Comparison of ENCODE assay signal across 8 mouse cellular contexts in the genomic region with DNA sequence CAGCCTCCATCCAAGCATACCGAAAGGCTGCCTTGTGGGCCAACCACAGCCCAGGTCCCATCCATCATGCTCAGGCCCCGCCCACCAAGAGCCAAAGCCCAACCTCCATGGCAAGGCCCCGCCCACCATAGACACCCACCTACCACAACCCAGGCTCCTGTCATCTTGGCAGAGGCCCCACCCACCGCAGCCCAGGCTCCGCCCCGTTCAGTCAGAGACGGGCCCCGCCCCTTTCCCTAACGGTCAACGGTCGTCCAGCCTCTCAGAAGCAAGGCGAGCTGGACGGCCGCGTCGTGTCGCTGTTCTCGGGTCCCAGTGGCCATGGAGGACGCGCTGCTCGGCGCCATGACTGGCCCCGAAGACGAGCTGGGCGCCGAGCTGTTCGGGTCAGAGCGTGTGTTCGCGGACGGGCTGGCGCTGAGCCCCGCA. TPM values are rescaled to one million over a fixed set of nuclear protein-coding genes. Genes with fewer than 3 reads are reported as not detected.
DNase-seq lines count a peak whose midpoint lies in the region; ATAC-seq and TF ChIP-seq lines count a peak whose summit lies in the region.

Gene Tesmin, plus strand, starts transcription at position 229 of the 429 bp plus-strand sequence.

- peak within 1 kb of the TSS; percentile 44; the same call in 1 of the 2 replicates for H3K9ac ChIP-seq in forebrain, embryonic 12.5 days
- H3K9ac ChIP-seq in heart, embryonic 16.5 days (ENCODE audit: low read length), result peak within 1 kb of the TSS; percentile 60
- peak within 1 kb of the TSS; percentile 71 for H3K9ac ChIP-seq in liver, embryonic 13.5 days
- H3K9ac ChIP-seq in stomach, embryonic 14.5 days (replicated peaks; ENCODE audit: low read depth, low read length), result peak within 1 kb of the TSS; percentile 25; the same call in 1 of the 2 replicates

- H3K4me1 ChIP-seq in E14TG2a.4 (replicated peaks; ENCODE audit: low read depth, low read length), result peaks cover 23% of the 10 kb centered on the region
- peaks cover 9% of the 10 kb centered on the region; the same call in 1 of the 2 replicates for H3K4me1 ChIP-seq in forebrain, embryonic 12.5 days
- H3K4me1 ChIP-seq in heart, embryonic 16.5 days (ENCODE audit: control insufficient read depth, insufficient read depth, low read length), result peaks cover 10% of the 10 kb centered on the region
- H3K4me1 ChIP-seq in liver, embryonic 13.5 days (replicated peaks), result peaks cover 34% of the 10 kb centered on the region
- H3K4me1 ChIP-seq in stomach, embryonic 14.5 days (ENCODE audit: control insufficient read depth, insufficient read depth, low read length), result peaks cover 3% of the 10 kb centered on the region

- H3K27me3 ChIP-seq in E14TG2a.4 (ENCODE audit: insufficient read depth, low read length), result no peaks in the 10 kb centered on the region
- peaks cover 5% of the 10 kb centered on the region; the same call in 1 of the 2 replicates for H3K27me3 ChIP-seq in forebrain, embryonic 12.5 days
- H3K27me3 ChIP-seq in heart, embryonic 16.5 days (ENCODE audit: control insufficient read depth, insufficient read depth, low read length), result no peaks in the 10 kb centered on the region
- no peaks in the 10 kb centered on the region for H3K27me3 ChIP-seq in liver, embryonic 13.5 days
- no peaks in the 10 kb centered on the region for H3K27me3 ChIP-seq in stomach, embryonic 14.5 days (ENCODE audit: control insufficient read depth, insufficient read depth, low read length)

- DNase-seq in c-Kit-positive CD71-positive TER-119-negative erythroid progenitor cells, embryonic 14.5 days (ENCODE audit: low read depth), result peak; percentile 65
- DNase-seq in kidney, postnatal 25 days, result peak; percentile 95
- peak; percentile 83 for DNase-seq in liver, embryonic 13.5 days
- DNase-seq in neural tube, embryonic 10.5 days (ENCODE audit: extremely low spot score, low spot score), result peak; percentile 81

- 3% methylated on average over 33 of the region's 33 CpGs for WGBS in forebrain, embryonic 12.5 days
- WGBS in heart, embryonic 16.5 days, result 1% methylated on average over 33 of the region's 33 CpGs
- WGBS in liver, embryonic 13.5 days (ENCODE audit: insufficient replicate concordance), result 2% methylated on average over 33 of the region's 33 CpGs
- 3% methylated on average over 33 of the region's 33 CpGs for WGBS in stomach, embryonic 14.5 days

- peak within 1 kb of the TSS; percentile 83 for H3K4me2 ChIP-seq in forebrain, embryonic 12.5 days
- H3K4me2 ChIP-seq in heart, embryonic 16.5 days (ENCODE audit: low read depth, low read length), result peak within 1 kb of the TSS; percentile 97
- peak within 1 kb of the TSS; percentile 83 for H3K4me2 ChIP-seq in liver, embryonic 13.5 days
- H3K4me2 ChIP-seq in stomach, embryonic 14.5 days (replicated peaks; ENCODE audit: low read depth, low read length), result peak within 1 kb of the TSS; percentile 91

- no peak for TF ChIP-seq CTCF in E14TG2a.4 (conservative IDR thresholded peaks at IDR 0.05; ENCODE audit: low read length)

- peaks cover 6% of the 10 kb centered on the region for H3K9me3 ChIP-seq in E14TG2a.4 (ENCODE audit: low read length)
- 0 out of 2 replicates have a peak, but pooled peaks cover 4% of the 10 kb centered on the region for H3K9me3 ChIP-seq in forebrain, embryonic 12.5 days
- H3K9me3 ChIP-seq in heart, embryonic 16.5 days (replicated peaks; ENCODE audit: control insufficient read depth, low read length), result peaks cover 4% of the 10 kb centered on the region
- H3K9me3 ChIP-seq in liver, embryonic 13.5 days (replicated peaks), result peaks cover 5% of the 10 kb centered on the region; the same call in 1 of the 2 replicates
- H3K9me3 ChIP-seq in stomach, embryonic 14.5 days (ENCODE audit: control insufficient read depth, low read depth, low read length), result peaks cover 4% of the 10 kb centered on the region; the same call in 1 of the 2 replicates

- peaks cover 35% of the 10 kb centered on the region for H3K36me3 ChIP-seq in E14TG2a.4 (ENCODE audit: insufficient read depth, low read length)
- no peaks in the 10 kb centered on the region for H3K36me3 ChIP-seq in forebrain, embryonic 12.5 days (replicated peaks)
- H3K36me3 ChIP-seq in heart, embryonic 16.5 days (ENCODE audit: control insufficient read depth, insufficient read depth), result peaks cover 23% of the 10 kb centered on the region
- peaks cover 6% of the 10 kb centered on the region; the same call in 1 of the 2 replicates for H3K36me3 ChIP-seq in liver, embryonic 13.5 days
- H3K36me3 ChIP-seq in stomach, embryonic 14.5 days (ENCODE audit: control insufficient read depth, insufficient read depth, low read length), result peaks cover 2% of the 10 kb centered on the region; the same call in 1 of the 2 replicates

- no peak within 1 kb of the TSS for H3K27ac ChIP-seq in forebrain, embryonic 12.5 days
- 0 out of 2 replicates have a peak within 1 kb of the TSS, but pooled peaks have one; percentile 4 for H3K27ac ChIP-seq in heart, embryonic 16.5 days (ENCODE audit: low read length)
- peak within 1 kb of the TSS; percentile 69 for H3K27ac ChIP-seq in liver, embryonic 13.5 days
- no peak within 1 kb of the TSS for H3K27ac ChIP-seq in stomach, embryonic 14.5 days (ENCODE audit: low read length)

- H3K4me3 ChIP-seq in E14TG2a.4 (replicated peaks; ENCODE audit: low read length), result peak within 1 kb of the TSS; percentile 85
- peak within 1 kb of the TSS; percentile 45 for H3K4me3 ChIP-seq in forebrain, embryonic 12.5 days (replicated peaks)
- H3K4me3 ChIP-seq in heart, embryonic 16.5 days (ENCODE audit: low read length), result peak within 1 kb of the TSS; percentile 54
- H3K4me3 ChIP-seq in liver, embryonic 13.5 days (replicated peaks), result peak within 1 kb of the TSS; percentile 60
- peak within 1 kb of the TSS; percentile 38 for H3K4me3 ChIP-seq in stomach, embryonic 14.5 days (ENCODE audit: low read depth, low read length)

- peak; percentile 86 for ATAC-seq in forebrain, embryonic 12.5 days (ENCODE audit: low FRiP score)
- ATAC-seq in heart, embryonic 16.5 days (replicated peaks; ENCODE audit: extremely low read depth, insufficient read depth, low FRiP score), result peak; percentile 85
- ATAC-seq in liver, embryonic 13.5 days (ENCODE audit: low read depth), result peak; percentile 76
- peak; percentile 85 for ATAC-seq in stomach, embryonic 14.5 days (ENCODE audit: insufficient number of reproducible peaks, insufficient read depth, low FRiP score, low read depth)

RNA-seq across cellular contexts. Expression of gene Tesmin, which starts in this region (rescaled TPM):
- polyA plus RNA-seq in forebrain, embryonic 12.5 days (2016; fragmentation: Nextera tagmentation; extraction: Ambion mirVana), result 0.41 and 0.44 TPM in 2 replicates
- 1.0 and 1.5 TPM in 2 replicates for polyA plus RNA-seq in heart, embryonic 16.5 days (2015; fragmentation: Nextera tagmentation; extraction: Ambion mirVana)
- polyA plus RNA-seq in liver, embryonic 13.5 days (2015; fragmentation: Nextera tagmentation; extraction: Ambion mirVana), result 0.17 and 0.28 TPM in 2 replicates
- 0.10 and 0.24 TPM in 2 replicates for polyA plus RNA-seq in stomach, embryonic 14.5 days (2014; fragmentation: Nextera tagmentation; extraction: Ambion mirVana)

Comparison
In these comparisons a context has a peak if more than half of its experiments do, and no peak if none do; other contexts are left out.
1. Peak in ATAC-seq, H3K4me3 ChIP-seq, H3K9ac ChIP-seq and H3K4me2 ChIP-seq in forebrain, embryonic 12.5 days; RNA of the gene not detected or under 1 TPM.
2. Peak in DNase-seq, ATAC-seq, H3K4me3 ChIP-seq, H3K27ac ChIP-seq, H3K9ac ChIP-seq and H3K4me2 ChIP-seq in liver, embryonic 13.5 days; RNA of the gene not detected or under 1 TPM.
3. Peak in ATAC-seq, H3K4me3 ChIP-seq, H3K9ac ChIP-seq and H3K4me2 ChIP-seq in stomach, embryonic 14.5 days; RNA of the gene not detected or under 1 TPM.